Mouse (Mus musculus) midbrain, embryonic 12.5 days (tissue): ENCODE measurements at regions not wholly inside any gene's neighbourhood (a gene's known extent, or its start where the extent isn't known, plus 50 kb on each side); places are given as distances from the start of the nearest gene placed in this dataset.

ENCODE experiments used
- ATAC-seq: fragments of 200-750 bp; cut with Nextera tagmentation; 2 replicates; pipeline ENCODE4 v1.8.0; 2017; ENCODE audit warnings: low read depth, moderate TSS enrichment, moderate library complexity; ENCODE audit not compliant: low FRiP score
- H3K27ac ChIP-seq: fragments of 300-500 bp; sonication (generic); replicated peaks from 2 replicates; pipeline ENCODE4 v1.5.1; 2016; ENCODE audit warnings: mild to moderate bottlenecking
- H3K27me3 ChIP-seq: fragments of 300-500 bp; sonication (generic); 2 replicates; pipeline ENCODE4 v1.6.1; 2016; ENCODE audit warnings: mild to moderate bottlenecking
- H3K36me3 ChIP-seq: fragments of 300-500 bp; sonication (generic); 2 replicates; pipeline ENCODE4 v1.6.1; 2016
- H3K4me1 ChIP-seq: fragments of 300-500 bp; sonication (generic); 2 replicates; pipeline ENCODE4 v1.6.1; 2016
- H3K4me2 ChIP-seq: fragments of 300-500 bp; sonication (generic); replicated peaks from 2 replicates; pipeline ENCODE4 v1.6.1; 2016; ENCODE audit warnings: mild to moderate bottlenecking, moderate library complexity
- H3K4me3 ChIP-seq: fragments of 300-500 bp; sonication (generic); 2 replicates; pipeline ENCODE4 v1.5.1; 2016; ENCODE audit warnings: mild to moderate bottlenecking
- H3K9ac ChIP-seq: fragments of 300-500 bp; sonication (generic); replicated peaks from 2 replicates; pipeline ENCODE4 v1.6.1; 2016; ENCODE audit warnings: mild to moderate bottlenecking, moderate library complexity
- H3K9me3 ChIP-seq: fragments of 300-500 bp; sonication (generic); 2 replicates; pipeline ENCODE4 v1.6.1; 2016; ENCODE audit warnings: mild to moderate bottlenecking
- WGBS: fragments of 180-500 bp; shearing (Covaris S2); methylation state at CpG from one replicate; pipeline ENCODE4 v1.1.7; 2016; 5-methylcytosine and 5-hydroxymethylcytosine counted together

DNA sequence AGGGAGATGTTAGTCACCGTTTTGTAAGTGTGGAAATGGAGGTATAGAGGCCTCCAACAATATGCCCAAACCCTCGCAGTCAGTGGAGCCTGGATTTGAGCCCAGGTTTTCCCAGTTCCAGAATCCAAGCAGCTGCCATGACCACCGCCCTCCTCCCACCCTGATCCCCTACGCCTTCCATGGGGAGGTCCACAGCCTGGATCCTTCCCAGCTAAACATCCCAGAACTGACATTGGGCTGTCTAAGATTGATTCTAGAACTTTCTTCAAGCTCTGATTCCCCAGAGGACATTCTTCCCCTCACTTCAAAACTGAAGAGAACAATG lies 199.2 kb downstream of the Bcl2l11 start:
- peaks cover 15% of the 10 kb centered on the region for H3K4me1 ChIP-seq
- no peak overlapping the region for H3K9ac ChIP-seq
- H3K4me2 ChIP-seq = no peak overlapping the region
- H3K36me3 ChIP-seq = no peaks in the 10 kb centered on the region
- H3K9me3 ChIP-seq = no peaks in the 10 kb centered on the region
- H3K4me3 ChIP-seq = no peak overlapping the region
- WGBS = 81% methylated on average over 4 of the region's 4 CpGs
- no peak for ATAC-seq
- H3K27me3 ChIP-seq = no peaks in the 10 kb centered on the region
- H3K27ac ChIP-seq = no peak overlapping the region

DNA sequence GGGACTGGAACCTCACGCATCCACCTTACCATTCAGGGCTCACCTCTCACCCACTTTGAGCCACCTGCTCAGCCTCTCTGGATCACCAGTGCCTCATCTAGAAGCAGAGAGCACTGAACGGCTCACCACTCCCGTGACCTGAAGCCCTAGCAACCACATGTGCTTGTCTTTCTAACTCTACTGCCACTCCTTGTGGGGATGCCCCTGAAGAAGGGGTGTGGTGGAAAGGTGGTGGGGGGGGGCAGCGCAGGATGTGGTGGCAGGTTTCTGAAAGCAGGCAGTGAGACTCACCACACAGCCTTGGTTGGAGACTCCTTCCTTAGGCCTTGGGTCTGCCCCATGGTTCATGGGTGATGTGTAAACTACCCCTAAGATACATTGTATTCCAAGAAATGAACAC lies 199.6 kb downstream of the Bcl2l11 start:
- no peak overlapping the region for H3K4me3 ChIP-seq
- no peak overlapping the region for H3K9ac ChIP-seq
- H3K27me3 ChIP-seq = no peaks in the 10 kb centered on the region
- H3K4me1 ChIP-seq = peaks cover 15% of the 10 kb centered on the region
- no peak overlapping the region for H3K27ac ChIP-seq
- WGBS = 94% methylated on average over 4 of the region's 4 CpGs
- H3K4me2 ChIP-seq = no peak overlapping the region
- no peak for ATAC-seq
- H3K36me3 ChIP-seq = no peaks in the 10 kb centered on the region
- no peaks in the 10 kb centered on the region for H3K9me3 ChIP-seq

DNA sequence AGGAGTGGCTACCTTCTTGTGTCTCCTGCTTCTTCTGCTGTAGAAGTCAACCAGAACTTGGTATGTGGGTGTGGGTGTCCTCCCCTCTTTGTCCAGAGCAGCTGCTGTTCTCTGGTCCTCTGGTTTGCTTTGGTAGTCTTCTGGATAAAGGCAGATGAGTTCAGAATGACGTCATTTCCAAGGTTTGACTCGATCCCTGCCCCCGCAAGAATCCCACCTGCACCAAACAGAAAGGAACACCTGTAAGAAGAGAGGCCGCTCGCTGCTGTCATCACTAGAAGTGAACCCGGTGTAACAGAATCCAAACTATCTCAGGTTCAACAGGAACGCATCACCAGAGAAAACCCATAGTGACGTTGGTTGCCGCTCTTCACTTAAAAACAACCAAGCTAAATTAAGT lies 205.0 kb downstream of the Bcl2l11 start:
- Histone ChIP-seq H3K4me2 (no peak overlapping the region), H3K9ac (no peak overlapping the region), H3K4me3 (no peak overlapping the region), H3K27ac (no peak overlapping the region), H3K4me1 (peaks cover 26% of the 10 kb centered on the region), H3K36me3 (no peaks in the 10 kb centered on the region), H3K9me3 (no peaks in the 10 kb centered on the region), H3K27me3 (peaks cover 3% of the 10 kb centered on the region; the same call in 1 of the 2 replicates)
- no peak for ATAC-seq
- WGBS = 82% methylated on average over 9 of the region's 9 CpGs

DNA sequence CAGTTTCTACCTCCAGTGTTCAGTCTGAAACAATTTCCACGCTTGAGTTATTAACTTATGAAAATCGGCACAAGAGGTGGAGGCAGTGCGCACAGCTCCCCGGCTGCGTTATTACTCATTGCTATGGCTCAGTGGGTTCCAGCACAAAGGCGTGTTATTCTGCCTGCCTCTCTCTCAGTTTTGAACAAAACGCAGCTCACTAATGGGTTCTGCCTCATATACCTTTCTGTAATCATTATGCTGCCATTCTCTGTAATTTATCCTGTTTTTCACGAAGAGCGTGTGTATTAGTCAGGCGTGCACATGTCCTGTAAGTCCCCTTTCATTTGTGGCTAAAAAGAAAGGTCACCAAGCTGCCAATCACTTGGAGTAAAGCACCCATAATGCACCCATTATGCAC lies 205.4 kb downstream of the Bcl2l11 start:
- 55% methylated on average over 10 of the region's 10 CpGs for WGBS
- ATAC-seq = no peak
- H3K4me3 ChIP-seq = no peak overlapping the region
- H3K9ac ChIP-seq = no peak overlapping the region
- no peaks in the 10 kb centered on the region for H3K36me3 ChIP-seq
- no peak overlapping the region for H3K27ac ChIP-seq
- peaks cover 26% of the 10 kb centered on the region for H3K4me1 ChIP-seq
- H3K9me3 ChIP-seq = no peaks in the 10 kb centered on the region
- H3K27me3 ChIP-seq = peaks cover 3% of the 10 kb centered on the region; the same call in 1 of the 2 replicates
- H3K4me2 ChIP-seq = no peak overlapping the region

DNA sequence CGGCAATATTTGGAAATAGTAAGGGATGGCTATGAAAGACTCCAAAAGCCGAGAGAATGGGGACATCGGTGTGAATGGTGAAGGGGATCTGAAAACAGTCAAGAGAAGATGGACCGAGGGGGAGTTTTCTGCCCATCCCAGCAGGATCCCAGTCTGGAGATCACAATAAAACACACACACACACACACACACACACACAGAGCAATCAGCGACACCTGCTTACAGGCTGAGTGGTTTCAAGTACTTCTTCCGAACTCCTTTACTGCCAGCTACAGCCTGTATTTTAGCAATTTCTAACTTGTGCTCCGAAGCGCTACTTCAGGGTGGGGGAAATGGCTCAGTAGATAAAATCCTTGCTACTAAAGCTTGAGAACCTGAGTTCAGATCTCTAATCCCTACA lies 205.8 kb downstream of the Bcl2l11 start:
- Histone ChIP-seq H3K4me3 (no peak overlapping the region), H3K36me3 (no peaks in the 10 kb centered on the region), H3K27ac (no peak overlapping the region), H3K27me3 (peaks cover 3% of the 10 kb centered on the region; the same call in 1 of the 2 replicates), H3K4me2 (no peak overlapping the region), H3K9ac (no peak overlapping the region), H3K4me1 (peaks cover 26% of the 10 kb centered on the region), H3K9me3 (no peaks in the 10 kb centered on the region)
- 63% methylated on average over 8 of the region's 8 CpGs for WGBS
- no peak for ATAC-seq

DNA sequence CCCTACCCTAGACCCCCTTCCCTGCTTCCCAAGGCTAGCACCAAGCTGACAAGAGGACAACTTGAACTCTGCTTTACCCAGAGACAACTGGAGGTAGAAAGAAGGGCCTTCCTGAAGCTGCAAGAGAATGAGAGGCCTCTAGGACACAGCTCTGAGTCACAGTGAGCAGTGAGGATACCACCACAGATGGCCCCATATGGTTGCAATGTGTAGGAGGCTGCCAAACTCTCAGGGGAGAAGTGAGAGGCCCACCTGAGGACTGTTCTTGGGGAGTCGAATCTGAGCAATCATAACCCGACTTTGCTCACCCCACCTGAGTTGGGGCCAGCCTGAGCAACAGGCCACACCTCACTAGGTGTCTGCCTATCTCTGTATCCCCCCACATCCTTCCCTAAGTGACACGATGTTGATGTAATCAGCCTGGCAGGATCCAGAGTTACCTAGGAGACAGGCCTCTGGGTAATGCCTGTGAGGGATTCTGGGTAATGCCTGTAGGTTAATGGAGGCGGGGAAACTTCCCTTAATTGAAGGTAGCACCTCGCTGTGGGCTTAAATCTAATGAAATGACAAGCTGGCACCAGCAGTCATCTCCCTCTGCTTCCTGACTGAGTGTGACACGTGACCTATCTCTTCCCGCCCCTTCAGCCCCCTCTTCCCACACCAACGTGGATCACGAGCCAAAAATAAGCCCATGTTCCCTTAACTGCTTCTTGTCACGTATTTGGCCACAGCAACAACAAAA lies 207.7 kb downstream of the Bcl2l11 start:
- WGBS = 80% methylated on average over 10 of the region's 10 CpGs
- Histone ChIP-seq H3K9me3 (no peaks in the 10 kb centered on the region), H3K4me2 (no peak overlapping the region)

DNA sequence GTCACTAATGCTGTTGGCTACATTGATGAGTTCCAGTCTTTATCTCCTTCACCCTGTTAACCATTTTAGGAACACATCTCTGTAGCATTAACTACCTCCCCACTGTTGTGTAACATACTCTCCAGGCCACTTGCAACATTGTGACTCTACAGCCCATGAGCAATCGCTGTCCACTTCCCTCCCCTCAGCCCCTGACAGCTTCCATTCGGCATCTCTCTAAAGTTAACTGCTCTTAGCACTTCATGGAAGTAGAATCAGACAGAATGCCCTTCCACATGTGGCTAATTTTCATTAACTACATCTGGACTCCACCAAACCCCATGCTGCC lies 208.3 kb downstream of the Bcl2l11 start:
- H3K4me1 ChIP-seq = peaks cover 25% of the 10 kb centered on the region
- ATAC-seq = no peak
- 87% methylated on average over 2 of the region's 2 CpGs for WGBS
- H3K27me3 ChIP-seq = peaks cover 3% of the 10 kb centered on the region; the same call in 1 of the 2 replicates
- no peaks in the 10 kb centered on the region for H3K36me3 ChIP-seq
- H3K9ac ChIP-seq = no peak overlapping the region
- no peak overlapping the region for H3K27ac ChIP-seq
- H3K9me3 ChIP-seq = no peaks in the 10 kb centered on the region
- no peak overlapping the region for H3K4me2 ChIP-seq
- H3K4me3 ChIP-seq = no peak overlapping the region

More for the DNA sequence above, 207.7 kb downstream of the Bcl2l11 start:
- Histone ChIP-seq H3K4me3 (no peak overlapping the region), H3K4me1 (peaks cover 22% of the 10 kb centered on the region), H3K36me3 (no peaks in the 10 kb centered on the region), H3K27me3 (peaks cover 3% of the 10 kb centered on the region; the same call in 1 of the 2 replicates), H3K27ac (no peak overlapping the region), H3K9ac (no peak overlapping the region)
- no peak for ATAC-seq

DNA sequence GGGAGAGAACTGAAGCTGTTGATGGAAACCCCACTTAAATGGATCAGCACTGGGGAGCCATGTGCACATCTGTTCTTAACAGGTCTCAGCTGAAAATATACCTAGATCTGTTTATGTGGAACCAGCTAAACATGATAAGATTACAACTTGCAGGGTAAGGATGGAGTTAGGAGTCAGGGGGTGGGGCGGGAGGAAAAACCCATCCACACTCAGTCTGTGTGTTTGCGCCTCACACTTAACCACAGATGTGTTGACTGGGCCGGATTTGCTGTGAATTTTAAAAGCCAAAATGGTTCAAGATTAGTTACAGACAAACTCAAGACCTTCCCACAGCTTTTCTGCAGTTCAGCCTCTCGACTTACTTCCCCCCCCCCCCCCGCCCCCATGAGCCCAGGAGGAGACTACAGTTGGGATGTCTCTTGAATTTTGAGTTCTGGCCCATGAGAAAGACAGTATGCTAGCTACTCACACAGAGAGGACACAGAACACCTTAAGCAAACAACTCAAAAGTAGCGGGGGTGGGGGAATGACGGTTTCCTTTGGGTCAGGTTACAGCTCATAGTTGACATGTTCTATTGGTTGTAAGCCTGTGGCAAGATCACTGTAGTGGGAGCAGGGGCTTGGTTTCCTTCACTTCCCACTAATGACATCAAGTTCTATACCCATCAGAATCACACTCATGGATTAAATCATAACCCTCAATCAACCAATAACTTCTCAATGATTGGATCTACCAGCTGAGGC lies 209.1 kb downstream of the Bcl2l11 start:
- Histone ChIP-seq H3K36me3 (no peaks in the 10 kb centered on the region), H3K4me1 (peaks cover 33% of the 10 kb centered on the region), H3K27me3 (peaks cover 3% of the 10 kb centered on the region; the same call in 1 of the 2 replicates), H3K4me2 (no peak overlapping the region), H3K4me3 (no peak overlapping the region), H3K9ac (no peak overlapping the region), H3K9me3 (no peaks in the 10 kb centered on the region), H3K27ac (no peak overlapping the region)
- WGBS = 72% methylated on average over 7 of the region's 7 CpGs
- no peak for ATAC-seq

DNA sequence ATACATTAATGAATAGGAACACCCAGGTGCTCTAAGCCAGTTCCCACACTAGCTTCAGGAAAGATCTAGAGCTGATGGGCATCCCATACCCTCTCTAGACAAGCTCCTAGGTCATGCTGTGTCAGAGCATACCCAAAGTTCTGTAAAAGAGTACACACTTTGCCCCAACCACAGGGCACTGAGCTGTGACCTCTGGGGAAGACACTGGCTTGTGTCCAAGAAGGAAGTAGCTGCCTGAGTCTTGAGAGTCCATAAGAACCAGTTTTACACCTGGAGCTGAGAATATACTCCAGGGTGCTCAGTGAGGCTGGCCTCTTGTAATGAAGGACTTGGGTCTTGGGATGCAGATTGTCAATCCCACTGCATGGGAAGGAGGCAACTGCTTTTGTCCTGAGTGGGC lies 211.4 kb downstream of the Bcl2l11 start:
- ATAC-seq = no peak
- peaks cover 23% of the 10 kb centered on the region for H3K4me1 ChIP-seq
- H3K27ac ChIP-seq = no peak overlapping the region

DNA sequence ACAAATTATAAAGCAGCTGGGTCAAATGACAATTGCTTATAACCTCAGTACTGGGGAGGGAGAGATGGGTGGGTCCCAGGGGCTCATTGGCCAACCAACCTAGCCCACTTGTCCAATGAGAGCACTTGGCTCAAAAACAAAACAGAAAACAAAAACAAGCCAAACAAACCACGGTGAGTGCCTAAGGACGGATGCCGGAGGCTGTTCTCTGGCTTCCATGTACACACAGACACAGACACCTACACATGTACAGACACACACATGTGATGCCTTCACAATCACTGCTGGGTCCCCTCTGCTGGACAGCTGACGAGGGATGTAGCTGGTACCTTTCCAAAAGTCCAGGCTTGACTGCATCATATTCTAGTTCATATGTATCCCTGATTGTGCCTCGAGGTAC lies 212.0 kb downstream of the Bcl2l11 start:
- H3K9ac ChIP-seq = no peak overlapping the region
- no peak for ATAC-seq
- H3K9me3 ChIP-seq = no peaks in the 10 kb centered on the region
- no peak overlapping the region for H3K4me3 ChIP-seq
- no peak overlapping the region for H3K4me2 ChIP-seq
- no peaks in the 10 kb centered on the region for H3K36me3 ChIP-seq
- no peaks in the 10 kb centered on the region; the same call in 1 of the 2 replicates for H3K27me3 ChIP-seq
- WGBS = 95% methylated on average over 5 of the region's 5 CpGs
- H3K4me1 ChIP-seq = peaks cover 18% of the 10 kb centered on the region
- no peak overlapping the region for H3K27ac ChIP-seq

More for the DNA sequence above, 211.4 kb downstream of the Bcl2l11 start:
- Histone ChIP-seq H3K27me3 (no peaks in the 10 kb centered on the region; the same call in 1 of the 2 replicates), H3K9ac (no peak overlapping the region), H3K4me3 (no peak overlapping the region), H3K4me2 (no peak overlapping the region), H3K36me3 (no peaks in the 10 kb centered on the region), H3K9me3 (no peaks in the 10 kb centered on the region)

DNA sequence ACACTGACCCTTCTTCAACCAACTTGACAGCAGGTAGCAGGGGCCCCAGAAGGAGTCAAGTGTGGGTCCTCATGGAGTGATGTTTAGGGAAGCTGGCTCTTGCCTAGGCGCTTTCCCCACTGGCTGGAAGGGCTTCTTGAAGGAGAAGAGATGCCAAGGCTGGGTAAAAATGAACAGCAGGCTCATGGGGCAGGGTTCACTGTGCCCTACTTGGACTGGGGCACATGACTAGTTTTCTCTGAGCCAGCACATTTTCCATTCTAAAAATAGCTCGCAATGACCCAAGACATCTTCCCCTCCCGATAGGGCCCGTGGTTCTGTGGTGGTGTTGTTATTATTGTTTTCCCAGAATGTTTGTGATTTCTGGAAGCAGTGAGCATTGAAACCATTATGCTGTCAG lies 212.6 kb downstream of the Bcl2l11 start:
- Histone ChIP-seq H3K36me3 (no peaks in the 10 kb centered on the region), H3K9me3 (no peaks in the 10 kb centered on the region), H3K4me1 (peaks cover 17% of the 10 kb centered on the region), H3K27me3 (no peaks in the 10 kb centered on the region; the same call in 1 of the 2 replicates), H3K9ac (no peak overlapping the region), H3K27ac (no peak overlapping the region), H3K4me2 (no peak overlapping the region), H3K4me3 (no peak overlapping the region)
- ATAC-seq = no peak
- WGBS = 93% methylated on average over 4 of the region's 4 CpGs

DNA sequence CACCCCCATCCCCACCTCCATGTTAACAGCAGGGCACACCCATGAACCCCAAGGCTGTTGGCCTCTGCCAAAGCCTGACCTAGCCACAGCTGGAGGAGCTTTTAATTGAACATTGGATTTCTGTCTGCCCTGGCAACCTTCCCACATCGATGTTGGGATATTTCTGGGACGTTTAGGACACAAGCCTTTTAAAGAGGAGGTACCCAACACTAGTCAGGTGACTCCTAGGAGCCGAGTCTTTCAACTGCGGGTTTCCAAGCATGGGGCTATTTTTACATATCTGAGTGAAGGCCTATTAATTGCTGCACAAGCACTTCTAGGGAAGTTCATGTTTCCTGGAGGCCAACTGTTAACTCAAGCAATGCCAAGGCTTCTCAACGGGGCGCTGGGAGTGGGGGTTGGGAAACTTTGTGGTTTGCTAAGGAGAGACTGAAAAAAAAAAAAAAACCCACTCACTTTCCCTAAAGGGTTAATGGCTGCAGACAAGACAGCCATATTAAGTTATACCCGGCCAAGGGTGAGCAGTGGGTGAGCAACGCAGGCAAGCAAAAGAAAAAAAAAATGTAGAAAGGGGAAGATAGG lies 213.3 kb downstream of the Bcl2l11 start:
- Histone ChIP-seq H3K27me3 (no peaks in the 10 kb centered on the region; the same call in 1 of the 2 replicates), H3K4me2 (no peak overlapping the region), H3K9ac (no peak overlapping the region), H3K27ac (no peak overlapping the region), H3K4me1 (peaks cover 17% of the 10 kb centered on the region), H3K9me3 (no peaks in the 10 kb centered on the region), H3K4me3 (no peak overlapping the region), H3K36me3 (no peaks in the 10 kb centered on the region)
- WGBS = 35% methylated on average over 8 of the region's 8 CpGs
- ATAC-seq = no peak
